Mouse (Mus musculus) hindbrain, embryonic 11.5 days (tissue): Measurements from ENCODE around the gene Akr1cl. TPM values are rescaled to one million over a fixed set of nuclear protein-coding genes. Genes with fewer than 3 reads are reported as not detected.
A peak's percentile ranks its signal among the peaks of the same experiment; 100 is the strongest.

Source experiments
- ATAC-seq: fragments of 200-750 bp; cut with Nextera tagmentation; 2 replicates; pipeline ENCODE4 v1.8.0; 2017; ENCODE audit warnings: mild to moderate bottlenecking, moderate TSS enrichment, moderate library complexity; ENCODE audit not compliant: low FRiP score
- DNase-seq: peaks from one replicate; pipeline ENCODE4 v3.0.0-alpha.2; 2015; ENCODE audit warnings: low spot score
- H3K27ac ChIP-seq: fragments of 300-500 bp; sonication (generic); 2 replicates; pipeline ENCODE4 v1.5.1; 2014; ENCODE audit warnings: mild to moderate bottlenecking, low read depth, low read length
- H3K27me3 ChIP-seq: fragments of 300-500 bp; sonication (generic); 2 replicates; pipeline ENCODE4 v1.6.1; 2014; ENCODE audit warnings: mild to moderate bottlenecking, low read length, moderate library complexity, mixed read lengths; ENCODE audit not compliant: control insufficient read depth, insufficient read depth
- H3K36me3 ChIP-seq: fragments of 300-500 bp; sonication (generic); 2 replicates; pipeline ENCODE4 v1.6.1; 2014; ENCODE audit warnings: mild to moderate bottlenecking, low read length, moderate library complexity, mixed read lengths; ENCODE audit not compliant: control insufficient read depth, insufficient read depth
- H3K4me1 ChIP-seq: fragments of 300-500 bp; sonication (generic); replicated peaks from 2 replicates; pipeline ENCODE4 v1.6.1; 2014; ENCODE audit warnings: low read length, mixed read lengths; ENCODE audit not compliant: control insufficient read depth, insufficient read depth
- H3K4me2 ChIP-seq: fragments of 300-500 bp; sonication (generic); replicated peaks from 2 replicates; pipeline ENCODE4 v1.6.1; 2014; ENCODE audit warnings: mild to moderate bottlenecking, low read depth, low read length
- H3K4me3 ChIP-seq: fragments of 300-500 bp; sonication (generic); 2 replicates; pipeline ENCODE4 v1.5.1; 2014; ENCODE audit warnings: low read depth, low read length
- H3K9ac ChIP-seq: fragments of 300-500 bp; sonication (generic); 2 replicates; pipeline ENCODE4 v1.6.1; 2014; ENCODE audit warnings: low read depth, low read length
- H3K9me3 ChIP-seq: fragments of 300-500 bp; sonication (generic); 2 replicates; pipeline ENCODE4 v1.6.1; 2016; ENCODE audit warnings: low read length; ENCODE audit not compliant: control insufficient read depth
- WGBS: fragments of 180-500 bp; shearing (Covaris S2); extraction: QIAGEN DNeasy Blood & Tissue Kit; methylation state at CpG from one replicate; pipeline ENCODE4 v1.1.7; 2014; 5-methylcytosine and 5-hydroxymethylcytosine counted together
- polyA plus RNA-seq: library from polyadenylated mRNA; unstranded; fragments of >200 nt; fragmentation: Nextera tagmentation; extraction: Ambion mirVana; gene quantifications from 2 replicates; pipeline ENCODE4 v1.2.1, GENCODE M21; 2014

The Akr1cl gene
- polyA plus RNA-seq, 1 experiment from 2014 or later = 0.36 TPM

GRCm38 (mm10) chr1:64978321-64978799, 54.2 kb downstream of the Akr1cl start:
- no peak overlapping the region for H3K4me2 ChIP-seq
- H3K9me3 ChIP-seq = no peaks in the 10 kb centered on the region
- no peaks in the 10 kb centered on the region for H3K4me1 ChIP-seq
- peak; percentile 85 for ATAC-seq
- no peaks in the 10 kb centered on the region for H3K36me3 ChIP-seq
- H3K27ac ChIP-seq = no peak overlapping the region
- no peak overlapping the region for H3K9ac ChIP-seq
- H3K4me3 ChIP-seq = no peak overlapping the region
- WGBS = 65% methylated on average over 7 of the region's 7 CpGs
- H3K27me3 ChIP-seq = no peaks in the 10 kb centered on the region
- peak; percentile 43 for DNase-seq

DNA sequence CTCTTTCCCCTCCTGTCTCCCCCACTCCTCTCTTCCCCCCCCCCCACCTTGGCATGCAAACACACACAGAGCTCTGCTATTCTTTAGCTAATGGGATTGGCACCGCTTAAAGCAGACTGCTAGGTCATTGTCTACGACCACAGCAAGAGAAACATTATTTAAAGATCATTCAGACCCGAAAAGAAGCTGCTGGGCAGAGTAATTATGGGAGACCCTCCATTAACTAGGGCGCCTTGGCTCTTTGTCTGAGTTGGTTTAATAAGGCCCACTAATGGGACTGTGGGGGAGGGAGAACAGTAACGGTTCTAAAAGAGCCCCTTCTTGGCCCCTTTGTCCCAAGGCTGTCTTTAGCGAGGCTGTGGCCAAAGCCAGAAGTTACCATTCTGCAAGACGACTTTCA, 57.2 kb downstream of the Akr1cl start:
- no peak overlapping the region for H3K4me2 ChIP-seq
- H3K9me3 ChIP-seq = no peaks in the 10 kb centered on the region
- H3K4me1 ChIP-seq = no peaks in the 10 kb centered on the region
- no peaks in the 10 kb centered on the region for H3K27me3 ChIP-seq
- DNase-seq (peak; percentile 28), ATAC-seq (peak; percentile 53; the same call in 1 of the 2 replicates)
- no peak overlapping the region for H3K4me3 ChIP-seq
- H3K36me3 ChIP-seq = no peaks in the 10 kb centered on the region
- H3K27ac ChIP-seq = no peak overlapping the region
- no peak overlapping the region for H3K9ac ChIP-seq
- 30% methylated on average over 7 of the region's 7 CpGs for WGBS

- H3K4me1 ChIP-seq = no peaks in the 10 kb centered on the region
- DNase-seq (no peak), ATAC-seq (no peak)
- no peaks in the 10 kb centered on the region for H3K9me3 ChIP-seq
- no peak overlapping the region for H3K4me2 ChIP-seq
- no peaks in the 10 kb centered on the region for H3K27me3 ChIP-seq
- 82% methylated on average over 5 of the region's 5 CpGs for WGBS
- H3K36me3 ChIP-seq = no peaks in the 10 kb centered on the region
- H3K4me3 ChIP-seq = no peak overlapping the region
- H3K27ac ChIP-seq = no peak overlapping the region
- no peak overlapping the region for H3K9ac ChIP-seq
Observed at GRCm38 (mm10) chr1:64970685-64971084, 61.9 kb downstream of the Akr1cl start.

Other genes with a start within 250 kb of the Akr1cl start
- 6.8 and 9.6 TPM in 2 replicates for gene Plekhm3, start 75.9 kb downstream of the Akr1cl start, polyA plus RNA-seq
- gene Cryge, start 18.4 kb upstream of the Akr1cl start, polyA plus RNA-seq = 0.33 TPM in 1 of 2 replicates, not detected in the other
- not detected in 2 replicates for gene Crygd, start 30.7 kb upstream of the Akr1cl start, polyA plus RNA-seq
- gene Crygc, start 40.9 kb upstream of the Akr1cl start, polyA plus RNA-seq = not detected in 2 replicates
- gene Crygb, start 49.5 kb upstream of the Akr1cl start, polyA plus RNA-seq = not detected in 2 replicates
- not detected in 2 replicates for gene Cryga, start 70.6 kb upstream of the Akr1cl start, polyA plus RNA-seq
- not detected in 2 replicates for gene Gm28845, start 86.8 kb upstream of the Akr1cl start, polyA plus RNA-seq
- gene D630023F18Rik, start 90.5 kb upstream of the Akr1cl start, polyA plus RNA-seq = 0.22 TPM in 1 of 2 replicates, not detected in the other
- gene Idh1, start 153.7 kb upstream of the Akr1cl start, polyA plus RNA-seq = 436 and 480 TPM in 2 replicates
- gene Pikfyve, start 153.9 kb upstream of the Akr1cl start, polyA plus RNA-seq = 23.9 and 29.0 TPM in 2 replicates
- gene Pth2r, start 249.3 kb upstream of the Akr1cl start, polyA plus RNA-seq = 0.34 and 1.5 TPM in 2 replicates